Mouse (Mus musculus) bone marrow, adult 2 months (tissue): ENCODE results near the gene Cib2.

Experiments
- CTCF ChIP-seq: fragments of 200-500 bp; IDR thresholded peaks from 2 replicates; pipeline ENCODE4 v1.5.1; 2011; ENCODE audit warnings: low read length, control low read depth; ENCODE audit not compliant: control insufficient read depth, insufficient read depth
- POLR2A ChIP-seq: fragments of 200-500 bp; IDR thresholded peaks from 2 replicates; pipeline ENCODE4 v1.6.1; 2011; ENCODE audit warnings: low read depth, mild to moderate bottlenecking, control low read depth, low read length, borderline replicate concordance; ENCODE audit not compliant: control insufficient read depth

DNA sequence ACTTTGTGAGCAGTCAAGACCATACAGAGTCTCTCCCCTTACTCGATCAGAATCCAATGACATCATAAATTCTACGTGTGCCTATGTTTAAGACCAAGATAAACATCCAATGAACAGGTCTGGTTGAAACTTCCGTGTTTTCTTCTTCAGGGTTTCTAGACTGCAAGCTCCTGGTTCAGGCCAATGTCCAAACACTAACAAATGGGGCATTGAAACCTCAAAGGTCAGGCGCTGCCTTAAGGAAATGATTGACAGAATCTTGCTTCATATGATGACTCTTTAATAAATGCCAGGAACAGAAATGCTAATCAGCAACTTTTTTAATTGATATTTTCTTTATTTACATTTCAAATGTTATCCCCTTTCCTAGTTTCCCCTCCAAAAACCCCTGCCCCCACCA is 39.7 kb downstream of the Cib2 start:
- TF ChIP-seq CTCF (no peak), POLR2A (no peak)
